Mouse (Mus musculus) lung, postnatal 36 days (tissue): Measurements from ENCODE around the gene Cd46.

Experiments used
- DNase-seq: peaks from one replicate; pipeline ENCODE4 v3.0.0; 2022; ENCODE audit warnings: mixed read lengths

Cd46 gene

DNA sequence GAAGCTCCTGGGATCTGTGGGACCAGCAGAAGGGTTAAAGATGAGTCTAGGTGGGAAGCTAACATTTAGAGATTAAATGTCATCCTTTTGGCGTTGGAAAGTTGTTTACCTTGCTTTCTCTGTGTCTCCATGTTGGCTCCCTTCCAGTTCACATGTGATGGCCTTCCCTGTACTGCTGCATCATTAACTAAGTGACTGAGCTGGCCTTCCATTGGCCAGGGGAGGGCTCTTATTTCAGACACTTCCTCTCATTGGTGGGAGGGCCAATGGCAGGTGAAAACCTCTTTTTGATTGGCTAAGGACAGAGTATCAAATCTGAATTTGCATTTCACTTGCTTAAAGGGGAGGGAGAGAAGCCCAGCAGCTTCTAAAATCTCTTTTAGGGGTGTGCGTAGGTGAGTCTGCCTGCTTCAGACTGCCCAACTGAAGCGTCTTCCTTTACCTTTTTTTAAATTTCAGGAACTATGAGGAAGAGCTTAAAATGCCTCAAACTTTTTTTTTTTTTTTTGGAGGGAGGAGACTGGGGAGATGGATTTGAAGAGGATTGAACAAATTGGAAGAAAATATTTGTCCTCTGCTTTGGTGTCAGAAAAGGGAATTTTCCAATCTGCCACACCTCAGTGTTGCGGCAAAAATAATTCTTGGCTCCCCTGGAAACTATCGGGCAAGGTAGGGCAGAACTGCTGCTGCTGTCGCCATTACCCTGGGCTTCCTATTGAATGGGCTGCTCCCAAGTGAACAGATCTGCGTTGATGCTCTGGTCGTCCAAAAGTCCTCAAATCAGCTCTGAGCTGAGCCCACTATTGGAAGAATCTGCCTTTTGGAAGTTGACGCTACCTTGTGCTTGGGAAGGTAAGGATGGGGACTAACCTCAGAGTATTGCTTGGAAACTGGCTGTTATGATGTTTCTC lies 73.7 kb downstream of the Cd46 start:
- DNase-seq: peak; percentile 93

- DNase-seq: no peak
Observed at GRCm38 (mm10) chr1:195017626-195018025, 74.4 kb downstream of the Cd46 start.

DNA sequence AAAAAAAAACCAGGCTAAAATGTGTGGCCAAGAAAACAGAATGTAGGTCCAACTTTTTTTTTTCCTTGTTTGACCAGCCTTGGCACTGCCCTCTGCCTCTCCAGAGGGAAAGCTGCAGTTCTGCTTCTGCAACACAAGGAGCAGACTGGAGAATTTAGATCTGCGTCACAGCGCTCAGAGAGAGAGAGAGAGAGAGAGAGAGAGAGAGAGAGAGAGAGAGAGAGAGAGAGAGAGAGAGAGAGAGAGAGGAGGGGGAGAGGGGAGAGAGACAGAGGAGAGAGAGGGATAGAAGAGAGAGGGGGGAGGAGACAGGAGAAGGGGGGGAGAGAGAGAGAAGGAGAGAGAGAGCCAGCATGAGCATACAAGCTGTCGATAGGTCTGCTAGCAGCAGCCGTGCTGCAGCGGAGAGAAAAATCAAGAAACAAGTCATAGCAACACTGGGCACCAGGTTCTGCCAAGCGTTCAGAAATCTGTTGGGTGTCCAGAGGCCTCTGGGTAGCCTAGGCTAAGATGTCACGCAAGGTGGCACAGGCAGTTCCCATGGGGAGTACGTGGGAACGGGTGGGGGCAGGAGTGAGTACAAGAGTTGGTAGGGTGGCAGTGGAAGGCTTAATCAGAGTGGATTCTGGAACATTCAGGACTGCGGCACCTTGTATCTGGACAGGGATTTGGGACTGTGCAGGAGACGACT lies 75.1 kb downstream of the Cd46 start:
- peak; percentile 82 for DNase-seq

DNA sequence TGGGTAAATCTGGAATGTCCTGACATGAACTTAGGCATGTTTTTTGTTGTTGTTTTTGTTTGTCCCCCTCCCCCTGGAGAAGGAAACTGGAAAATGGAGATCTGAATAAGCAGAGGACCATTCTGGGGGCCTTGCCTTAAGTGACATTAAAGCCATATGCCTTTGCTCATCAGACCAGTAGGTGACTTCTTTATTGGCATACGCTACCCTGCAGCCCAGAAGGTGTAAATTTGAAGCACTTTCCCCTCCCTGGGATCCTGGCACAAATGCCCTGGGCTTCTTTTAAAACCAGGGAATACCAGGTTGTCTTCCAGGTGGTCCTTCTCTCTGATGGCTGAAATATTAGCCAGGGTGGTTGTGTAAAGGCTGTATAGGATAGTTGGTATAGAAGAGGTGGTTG lies 76.8 kb downstream of the Cd46 start:
- no peak for DNase-seq

GRCm38 (mm10) chr1:195014201-195014885 lies 77.7 kb downstream of the Cd46 start:
- no peak for DNase-seq

GRCm38 (mm10) chr1:195012531-195012930 lies 79.5 kb downstream of the Cd46 start:
- DNase-seq: peak; percentile 60

DNA sequence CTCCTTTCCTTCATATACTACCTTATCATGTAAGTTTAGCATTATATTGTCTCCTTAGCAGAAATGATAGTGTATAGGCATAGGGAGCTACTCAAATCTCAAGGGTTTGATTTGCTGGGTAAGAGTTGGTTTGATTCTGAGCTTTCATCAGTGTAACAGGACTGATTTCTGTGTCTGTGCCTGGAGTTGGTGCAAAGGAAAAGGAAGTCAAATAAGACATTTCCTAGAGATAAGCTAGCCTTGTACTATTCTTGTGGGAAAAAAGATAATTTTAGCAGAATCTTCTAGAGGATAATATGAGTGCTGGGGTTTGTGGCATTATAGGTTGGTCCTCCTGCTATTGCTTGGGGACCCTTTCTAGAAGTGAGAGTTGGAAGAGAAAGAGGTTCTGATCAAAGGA lies 85.8 kb downstream of the Cd46 start:
- DNase-seq: no peak

DNA sequence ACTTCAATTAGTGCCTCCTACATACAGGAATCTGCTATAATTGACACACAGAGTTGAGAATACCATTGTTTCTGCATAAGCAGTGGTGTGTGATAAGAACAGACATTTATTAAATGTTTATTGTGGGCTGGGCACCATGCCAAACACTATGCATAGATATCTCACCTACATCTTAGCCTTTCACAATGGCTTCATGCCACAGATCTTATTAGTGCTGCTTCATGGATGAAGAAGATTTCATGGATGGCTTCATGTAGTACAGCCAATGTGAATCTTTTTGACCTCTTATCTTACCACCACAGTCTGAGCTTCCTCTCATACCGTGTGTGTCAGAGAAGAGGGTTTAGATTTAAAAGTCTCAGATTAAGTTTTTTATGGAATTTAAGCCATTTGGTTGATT lies 87.9 kb downstream of the Cd46 start:
- no peak for DNase-seq

DNA sequence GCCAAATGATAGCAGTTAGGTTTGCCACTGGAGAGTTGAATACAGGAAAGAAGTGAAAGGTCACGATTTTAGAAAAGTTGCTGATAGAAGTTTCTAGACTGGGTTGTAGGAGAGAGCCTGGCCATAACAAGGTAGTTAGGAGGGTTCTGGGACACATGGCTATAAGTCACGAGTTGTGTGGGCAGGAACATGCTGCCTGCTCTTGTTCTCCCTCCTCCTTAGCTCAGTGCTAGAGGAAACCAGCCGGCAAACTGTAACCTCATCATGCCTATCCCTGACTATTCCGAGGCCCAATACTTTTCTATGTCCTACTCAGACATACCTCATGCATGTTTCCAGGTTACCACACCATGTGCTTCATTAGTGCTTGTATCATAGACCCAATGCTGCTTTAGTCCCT lies 88.7 kb downstream of the Cd46 start:
- DNase-seq: no peak

- DNase-seq: no peak
Observed at GRCm38 (mm10) chr1:194998396-194998795, 93.7 kb downstream of the Cd46 start.

DNA sequence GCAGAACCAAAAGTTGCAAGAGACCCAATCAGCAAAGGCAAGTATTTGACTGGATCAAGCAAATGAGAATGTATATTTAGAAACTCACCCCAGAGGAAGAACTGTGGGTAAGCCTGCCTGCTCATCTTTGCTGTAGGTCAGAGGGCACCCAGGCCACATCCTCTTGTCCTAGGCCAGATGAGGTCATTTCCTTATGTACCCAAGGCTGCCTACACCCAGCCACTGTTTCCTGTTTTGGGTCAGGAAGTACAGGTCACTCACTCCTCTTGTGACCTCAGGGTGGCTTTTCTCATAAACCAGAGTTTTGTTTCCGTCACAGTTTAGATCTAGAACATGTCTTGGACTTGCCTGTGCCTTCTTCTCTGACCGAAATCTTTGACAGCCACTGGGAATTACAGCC lies 96.9 kb downstream of the Cd46 start:
- peak; percentile 92 for DNase-seq

- no peak for DNase-seq
Observed at GRCm38 (mm10) chr1:194994262-194994661, 97.8 kb downstream of the Cd46 start.

DNA sequence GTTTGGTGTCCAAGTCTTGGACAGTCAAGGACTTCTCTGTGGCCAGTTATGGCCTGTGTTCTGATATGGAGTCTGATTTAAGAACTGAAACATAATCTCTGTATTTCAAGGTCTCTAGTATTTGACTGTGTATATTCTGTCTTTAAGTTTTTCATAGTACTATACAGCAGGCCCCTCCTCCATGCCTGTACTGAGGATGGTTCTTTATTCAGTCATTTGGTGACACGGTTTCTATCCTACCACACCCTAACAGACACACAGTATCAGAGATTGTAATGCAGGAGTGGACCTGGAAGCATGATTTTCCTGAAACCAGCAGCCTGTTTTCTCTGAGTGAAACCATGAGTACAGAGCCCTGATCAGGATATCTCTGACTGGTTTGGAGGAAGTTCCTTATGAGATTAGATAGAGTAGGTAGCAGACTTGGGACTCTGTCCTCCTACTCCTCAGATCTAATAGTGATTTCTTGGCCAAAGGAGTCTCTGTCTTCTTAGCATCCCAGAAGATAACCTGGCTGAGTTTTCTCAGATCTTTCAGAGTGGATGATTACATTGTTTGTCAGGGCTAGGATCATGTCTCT lies 98.5 kb downstream of the Cd46 start:
- no peak for DNase-seq

- no peak for DNase-seq
Observed at GRCm38 (mm10) chr1:194992589-194993317, 99.3 kb downstream of the Cd46 start.

DNA sequence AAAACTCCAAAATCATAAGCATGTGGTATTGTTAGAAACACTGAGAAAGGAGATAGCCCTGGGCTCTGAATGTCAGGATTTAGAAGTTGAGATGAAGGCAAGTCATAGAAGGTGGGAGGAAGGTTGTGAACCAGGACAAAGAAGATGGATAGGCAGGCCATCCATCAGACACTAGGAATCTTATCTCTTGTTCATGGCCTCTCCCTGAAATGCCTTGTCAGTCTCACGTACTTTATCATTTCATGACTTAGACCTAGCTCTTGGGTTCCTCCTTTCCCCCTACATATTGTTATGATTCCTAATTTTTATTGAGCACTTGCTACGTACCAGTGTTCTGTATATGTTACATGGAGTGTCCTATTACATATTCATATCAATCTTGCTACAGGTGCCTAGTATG lies 100.4 kb downstream of the Cd46 start:
- DNase-seq: no peak

GRCm38 (mm10) chr1:194990976-194991375 lies 101.1 kb downstream of the Cd46 start:
- DNase-seq: no peak

DNA sequence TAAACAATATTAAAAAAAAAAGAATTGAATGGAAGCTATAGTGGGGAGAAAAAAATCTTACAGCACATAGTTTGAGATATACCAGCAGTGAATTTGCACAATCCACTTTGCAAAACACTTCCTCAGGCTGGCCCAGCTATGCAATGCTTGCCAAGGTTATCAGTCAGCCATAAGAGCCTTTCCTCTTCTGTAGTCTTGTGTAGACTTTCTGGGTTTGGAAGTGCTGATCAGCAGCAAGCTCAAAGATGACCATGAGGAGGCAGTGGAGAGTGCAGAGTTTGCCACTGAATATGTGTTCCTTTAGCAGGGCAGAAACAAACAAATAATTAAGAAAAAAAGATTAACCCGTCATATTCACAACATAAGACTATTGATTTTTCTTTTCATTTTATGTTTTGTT lies 103.0 kb downstream of the Cd46 start:
- DNase-seq: peak; percentile 39
